Mouse (Mus musculus) heart, adult 2 months (tissue): ENCODE measurements at regions not wholly inside any gene's neighbourhood (a gene's known extent, or its start where the extent isn't known, plus 50 kb on each side); places are given as distances from the start of the nearest gene placed in this dataset.

Source experiments
- CTCF ChIP-seq: fragments of 200-600 bp; IDR thresholded peaks from 2 replicates; pipeline ENCODE4 v1.8.1; 2022; ENCODE audit warnings: antibody characterized with exemption, mild to moderate bottlenecking, moderate library complexity
- POLR2A ChIP-seq: fragments of 200-500 bp; IDR thresholded peaks from 2 replicates; pipeline ENCODE4 v1.6.1; 2011; ENCODE audit warnings: mild to moderate bottlenecking, low read depth, low read length, control low read depth; ENCODE audit not compliant: insufficient read depth

GRCm38 (mm10) chr4:56238496-56239488 is 501.1 kb upstream of the Gm26657 start:
- no peak for TF ChIP-seq POLR2A
- no peak for TF ChIP-seq CTCF
